Mouse (Mus musculus) right cerebral cortex, postnatal 10 days (tissue): ENCODE data around the gene Nfya.

ENCODE experiments used
- DNase-seq, 2 experiments: peaks; one replicate each; pipeline ENCODE4 v3.0.0; 2021; ENCODE audit warnings: low spot score in 2 of 2

Nfya gene

DNA sequence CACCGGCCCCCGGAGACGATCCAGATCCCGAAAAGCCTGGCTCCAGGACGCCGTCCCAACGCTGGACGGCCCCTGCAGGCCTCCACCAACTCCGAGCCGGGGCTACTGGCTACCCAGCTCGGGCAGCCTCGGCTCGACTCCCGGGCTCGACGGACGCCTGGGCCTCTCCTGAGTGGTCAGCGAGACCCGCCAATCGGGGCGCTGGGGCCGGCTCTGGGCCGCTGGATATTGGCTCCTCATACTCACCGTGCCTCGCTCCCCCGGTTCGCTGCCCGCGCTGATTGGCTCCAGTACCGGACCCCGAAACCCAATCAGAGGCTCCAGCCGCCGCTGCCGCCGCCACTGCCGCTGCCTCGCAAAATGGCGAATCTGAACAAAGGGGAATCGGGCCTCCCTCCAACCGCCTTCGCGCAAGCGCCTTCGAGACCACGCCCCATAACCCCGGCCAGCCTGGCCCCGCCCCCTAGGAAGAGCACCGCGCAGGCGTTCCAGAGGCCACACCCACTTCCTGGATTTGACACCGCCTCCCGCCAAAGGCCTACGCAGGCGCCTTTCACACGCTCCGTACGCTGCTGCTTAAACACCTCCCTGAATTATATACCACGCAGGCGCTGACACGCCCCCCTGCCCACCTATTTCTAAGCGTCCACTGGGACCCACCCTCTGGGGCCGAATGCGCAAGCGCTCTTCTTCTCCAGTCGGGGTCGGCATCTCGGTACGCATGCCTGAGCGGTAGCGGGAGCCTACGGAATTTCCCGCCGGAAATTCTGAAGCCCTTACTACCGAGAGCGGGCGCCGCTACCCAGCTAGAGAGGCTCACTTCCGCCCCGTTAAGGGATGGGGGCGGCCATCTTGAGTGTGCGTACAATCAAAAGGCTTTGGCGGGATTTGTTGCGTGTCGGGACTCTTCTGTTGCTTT is at the start of gene Nfya, which contains the start of gene Oard1:
Gene Nfya (minus strand): TSS at position 527 of the 919 bp plus-strand sequence.
Gene Oard1 (plus strand): TSS at position 635 of the 919 bp plus-strand sequence.
- peak; percentile 100 for DNase-seq

DNA sequence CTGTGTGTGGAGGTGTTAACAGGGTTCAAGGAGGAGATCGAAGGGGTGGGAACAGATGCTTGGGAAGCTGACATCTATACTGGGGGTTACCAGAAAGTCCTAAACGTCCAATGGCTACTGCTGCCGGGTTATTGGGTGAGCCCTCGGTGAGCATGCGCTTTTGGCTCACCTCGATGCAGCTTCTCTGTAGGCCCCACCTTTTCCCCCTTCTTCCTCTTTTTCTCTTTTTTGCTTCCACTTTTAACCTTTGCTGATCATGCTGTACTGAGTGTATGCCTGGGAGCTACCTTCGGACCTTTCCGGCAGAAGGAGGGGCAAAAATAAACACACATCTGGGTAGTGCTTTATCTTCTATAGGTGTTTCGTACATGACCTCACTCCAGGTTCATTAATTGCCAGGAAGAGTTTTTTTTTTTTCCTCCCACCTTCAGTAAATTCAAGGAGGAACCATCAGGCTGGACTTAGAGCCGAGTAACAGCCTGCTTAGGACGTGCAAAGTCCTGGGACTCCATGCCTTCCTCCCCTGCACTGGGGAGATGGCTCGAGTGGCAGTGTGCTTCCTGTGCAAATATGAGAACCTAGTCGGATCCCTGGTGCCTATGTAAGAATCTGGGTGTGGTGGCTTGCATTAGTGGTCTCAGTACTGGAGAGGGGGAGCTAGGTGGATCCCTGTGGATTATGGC is 48.4 kb upstream of the Nfya start:
- no peak for DNase-seq

DNA sequence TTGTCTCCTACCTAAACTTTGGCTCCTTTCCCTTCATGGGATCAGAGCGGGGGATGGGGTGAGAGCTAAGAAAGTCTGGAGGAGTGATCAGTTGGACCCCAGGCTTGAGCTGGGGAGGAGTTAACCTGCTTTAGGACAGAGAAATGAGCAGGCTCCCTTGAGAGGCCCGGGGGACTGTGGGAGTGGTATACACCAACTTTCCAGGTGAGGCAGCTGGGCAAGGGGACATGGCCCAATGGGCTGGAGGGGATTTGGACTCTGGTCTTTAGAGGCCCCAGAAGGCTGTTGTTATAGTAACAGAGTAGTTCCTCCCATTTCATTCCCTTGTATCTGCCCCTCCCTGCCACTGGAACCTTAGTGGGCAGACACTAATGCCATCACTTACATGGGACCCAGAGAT is 46.2 kb upstream of the Nfya start:
- no peak for DNase-seq

DNA sequence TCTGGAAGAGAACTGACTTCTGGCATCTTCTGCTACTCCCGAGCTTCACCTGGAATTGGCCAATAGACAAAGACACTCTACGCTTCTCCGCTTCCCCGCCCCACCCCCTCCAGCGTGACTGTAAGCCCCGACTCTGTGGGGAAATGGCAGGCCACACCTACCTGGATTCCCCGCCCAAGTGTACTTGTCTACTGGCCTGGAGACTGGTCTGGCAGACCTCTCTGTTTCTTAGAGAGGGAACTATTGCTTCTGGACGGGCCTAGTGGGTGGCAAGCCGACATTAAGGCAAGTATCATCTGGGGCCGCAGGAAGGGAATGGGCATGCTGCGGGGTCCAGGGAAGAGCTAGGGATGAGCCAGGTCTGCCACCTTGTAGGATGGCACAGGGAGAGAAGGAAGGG is 45.0 kb upstream of the Nfya start, which contains the start of gene Unc5cl:
Gene Unc5cl (plus strand): TSS at position 214 of the 400 bp plus-strand sequence.
- no peak for DNase-seq

DNA sequence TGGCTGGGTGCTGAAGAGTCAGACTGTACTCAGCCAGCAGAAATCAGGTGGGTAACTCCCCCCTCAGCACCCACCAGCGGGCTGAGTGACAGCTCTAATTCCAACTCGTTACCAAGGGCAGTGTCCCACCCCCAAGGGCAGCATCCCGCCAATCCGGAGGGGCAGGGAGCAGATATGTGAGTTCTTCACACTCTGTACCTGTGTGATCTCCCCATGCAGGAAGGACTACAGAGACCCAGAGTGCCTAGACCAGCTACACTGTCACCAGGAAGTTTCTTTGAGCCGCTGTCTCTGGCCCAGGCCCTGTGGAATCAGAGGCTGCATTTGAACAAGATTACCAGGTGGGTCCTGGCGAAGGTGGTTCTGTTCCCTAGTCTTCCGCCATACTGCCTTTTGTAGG is 44.5 kb upstream of the Nfya start:
- DNase-seq, result no peak

DNA sequence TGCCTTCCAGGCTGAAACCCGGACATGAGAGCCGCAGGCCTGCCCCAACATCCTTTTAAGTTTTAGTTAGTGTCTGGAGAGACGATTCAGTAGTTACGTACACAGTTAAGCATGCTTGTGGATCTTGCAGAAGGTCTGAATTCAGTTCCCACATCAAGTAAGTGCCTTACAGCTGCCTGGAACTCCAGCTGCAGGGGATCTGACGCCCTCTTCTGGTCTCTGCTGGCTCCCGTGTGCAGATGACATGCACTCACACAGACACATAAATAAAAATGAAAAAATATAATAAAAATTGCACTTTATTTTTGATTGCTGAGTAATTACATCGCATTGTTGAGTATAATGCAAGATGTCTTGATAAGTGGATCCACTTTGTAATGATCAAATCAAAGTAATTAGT is 43.8 kb upstream of the Nfya start:
- DNase-seq, result no peak

DNA sequence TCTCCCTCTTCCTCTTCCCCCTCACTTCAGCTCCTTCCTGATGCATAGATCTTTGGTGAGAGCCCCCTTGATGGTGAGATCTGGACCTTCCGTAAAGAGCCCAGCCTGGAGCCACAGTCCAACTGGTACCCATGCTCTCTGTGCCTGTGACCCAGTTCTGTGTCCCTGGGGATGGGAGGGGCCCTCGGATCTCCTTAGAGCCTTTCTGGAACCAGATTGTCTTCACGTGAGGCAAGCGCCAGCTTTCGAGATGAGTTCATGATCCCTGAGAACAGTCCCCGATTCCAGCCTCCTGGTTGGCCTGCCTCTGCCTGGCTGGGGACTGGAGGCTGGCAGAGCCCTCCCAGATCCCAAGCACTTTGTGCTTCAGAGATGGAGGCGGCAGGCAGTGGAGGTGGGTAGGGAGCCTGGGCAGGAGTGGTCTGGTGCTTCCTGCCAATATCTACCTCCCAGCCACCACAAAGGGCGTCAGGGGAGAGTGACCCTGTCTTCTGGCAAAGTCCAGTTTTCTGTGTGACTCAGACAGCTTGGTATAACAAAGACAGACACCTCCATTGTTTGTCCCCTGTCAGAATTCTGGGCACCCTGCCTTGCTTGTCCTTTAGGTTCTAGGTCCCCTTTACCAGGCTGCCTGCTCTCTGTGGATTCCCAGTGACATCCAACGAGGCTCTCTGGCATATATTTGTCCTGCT is 42.2 kb upstream of the Nfya start:
- DNase-seq, result no peak

DNA sequence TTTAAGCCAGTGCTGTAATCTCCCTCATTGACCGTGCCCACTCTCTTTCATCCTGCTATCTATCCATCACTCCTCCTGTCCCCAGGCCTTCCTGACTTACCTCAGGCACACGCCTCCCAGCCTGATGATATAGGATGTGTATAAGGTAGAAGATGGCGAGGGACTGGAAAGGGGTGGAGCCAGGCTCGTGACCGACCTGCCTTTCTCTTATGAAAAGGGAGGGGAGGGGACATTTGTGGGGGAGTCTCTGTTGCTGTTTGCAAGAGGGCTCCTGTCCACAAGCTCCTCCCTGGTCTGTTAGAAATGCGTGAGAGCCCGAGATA is 41.6 kb upstream of the Nfya start, which contains the start of gene Tspo2:
Gene Tspo2 (minus strand): TSS at position 170 of the 323 bp plus-strand sequence.
- no peak for DNase-seq

DNA sequence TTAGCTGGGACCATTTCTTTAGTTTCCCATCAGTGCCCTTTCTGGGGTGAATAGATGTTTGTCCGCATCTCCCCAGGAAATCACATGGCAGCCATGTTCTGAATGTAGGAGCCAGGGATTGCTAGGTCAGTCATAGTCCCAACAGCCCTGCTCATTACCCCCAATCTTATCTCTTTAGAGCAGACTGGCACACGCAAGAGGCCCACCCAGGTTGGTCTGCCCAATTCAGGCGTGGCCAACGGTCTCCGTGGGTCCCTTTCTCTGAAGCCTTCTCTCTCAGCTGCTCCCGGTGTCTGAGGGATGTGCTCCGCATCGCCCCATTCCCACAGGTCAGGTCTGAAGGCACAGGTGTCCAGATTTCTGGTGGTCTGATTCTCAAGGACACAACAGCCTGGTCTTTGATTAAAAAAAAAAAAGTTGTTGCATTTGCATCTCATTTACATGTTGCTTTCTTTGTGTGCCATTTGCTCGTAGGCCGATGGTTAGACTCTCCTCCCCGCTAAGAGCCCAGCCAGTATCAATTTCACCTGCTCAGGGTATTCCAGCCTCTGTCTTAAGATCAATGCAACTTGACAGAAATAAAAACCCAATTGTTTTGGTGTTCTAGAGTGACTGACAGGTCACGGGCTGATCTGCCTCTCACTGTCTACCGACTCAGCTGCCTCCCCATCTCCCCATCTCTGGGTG is 41.1 kb upstream of the Nfya start:
- DNase-seq, result no peak

DNA sequence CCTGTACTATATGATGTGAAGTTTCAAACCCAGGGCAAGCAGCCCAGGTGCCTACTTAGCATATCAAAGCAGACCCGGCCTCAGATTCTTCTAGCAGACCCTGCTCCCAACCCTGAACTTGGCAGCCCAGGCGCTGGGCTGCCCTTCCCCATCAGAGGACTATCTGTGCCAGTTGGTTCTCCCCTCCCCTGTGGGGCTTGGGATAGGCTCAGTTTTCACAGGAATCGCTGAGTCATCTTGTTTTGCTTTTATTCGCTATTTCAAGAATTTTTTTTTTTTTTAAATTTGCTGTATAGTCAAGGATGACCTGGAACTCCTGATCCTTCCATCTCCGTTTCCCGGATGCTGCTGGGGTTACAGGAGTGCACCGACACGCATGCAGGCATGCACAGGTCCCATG is 38.0 kb upstream of the Nfya start:
- no peak for DNase-seq

DNA sequence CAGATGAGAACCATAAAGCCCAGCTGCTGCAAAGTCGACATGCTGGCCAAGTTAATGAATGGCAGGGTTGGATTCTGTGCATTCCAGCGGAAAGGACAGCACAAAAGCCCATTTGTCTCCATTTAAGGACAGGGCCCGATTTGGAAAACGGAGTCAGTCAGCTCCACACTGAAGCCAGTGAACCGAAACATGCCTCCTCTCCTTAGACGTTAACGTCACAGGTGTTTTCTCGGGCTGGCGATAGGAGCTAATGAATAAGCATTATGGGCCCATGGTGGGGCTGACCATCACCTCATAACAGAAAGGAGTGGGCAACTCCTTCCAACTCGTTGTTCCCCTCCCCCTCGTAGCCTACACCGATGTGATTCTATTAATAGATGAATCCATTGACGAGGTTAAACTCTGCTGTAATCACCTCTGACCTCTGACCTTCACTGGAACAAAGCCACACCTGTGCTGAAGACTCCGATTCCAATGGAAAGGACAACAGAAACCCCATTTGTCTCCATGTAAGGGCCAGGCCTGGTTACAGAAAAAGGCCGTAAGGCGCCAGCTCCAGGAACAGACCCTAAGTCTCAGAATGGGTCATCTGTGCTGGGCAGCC is 33.9 kb upstream of the Nfya start:
- no peak for DNase-seq

DNA sequence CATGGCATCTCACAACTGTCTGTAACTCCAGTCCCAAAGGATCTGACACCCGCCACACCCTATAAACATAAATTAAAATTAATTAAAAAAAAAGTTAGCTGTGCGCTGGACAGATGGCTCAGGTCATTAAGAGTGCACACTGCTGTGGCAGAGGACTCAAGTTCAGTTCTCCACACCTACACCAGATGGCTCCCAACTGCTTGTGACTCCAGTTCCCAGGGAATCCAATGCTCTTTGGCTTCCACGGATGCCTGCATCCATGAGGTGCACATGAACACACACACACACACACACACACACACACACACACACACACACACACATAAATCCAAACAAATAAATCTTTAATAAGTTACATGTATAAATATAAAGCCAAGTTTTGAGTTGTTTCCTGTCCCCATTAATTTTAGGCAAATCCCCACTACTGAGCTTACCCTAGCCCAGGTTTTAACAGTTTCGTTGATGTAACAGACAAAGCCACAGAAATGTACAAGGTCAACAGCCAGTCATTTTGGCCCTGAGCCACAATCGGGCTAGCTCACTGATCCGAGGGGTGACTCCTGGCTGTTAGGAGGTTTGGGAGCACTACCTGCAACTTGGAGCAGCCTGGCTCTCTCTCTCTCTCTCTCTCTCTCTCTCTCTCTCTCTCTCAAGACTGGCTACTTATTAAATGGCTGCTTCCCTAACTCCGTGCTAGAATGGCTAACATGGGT is 33.2 kb upstream of the Nfya start:
- no peak for DNase-seq

DNA sequence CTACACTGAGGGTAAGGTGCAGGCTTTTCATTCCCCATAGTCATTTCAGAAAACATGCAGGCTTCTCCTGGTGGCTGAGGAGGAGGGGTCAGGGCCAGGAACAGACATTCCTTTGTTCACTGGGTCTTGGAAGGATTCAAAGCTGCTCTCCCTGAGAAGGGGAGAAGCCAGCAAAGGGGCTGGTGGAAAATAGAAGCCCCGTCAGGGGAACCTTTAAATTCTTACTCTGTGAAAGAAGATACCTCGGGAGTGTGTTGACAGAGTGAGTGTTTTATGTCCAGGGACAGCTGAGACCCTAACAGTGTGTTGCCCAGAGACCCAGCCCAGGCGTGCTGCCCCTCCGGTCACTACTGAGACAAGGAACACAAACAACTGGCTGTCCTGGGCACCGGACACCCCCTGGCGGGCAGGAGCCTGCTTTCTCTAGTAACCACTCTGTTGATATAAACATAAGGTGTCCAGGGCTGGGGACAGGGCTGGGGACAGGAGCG is 27.8 kb upstream of the Nfya start:
- DNase-seq, result no peak

DNA sequence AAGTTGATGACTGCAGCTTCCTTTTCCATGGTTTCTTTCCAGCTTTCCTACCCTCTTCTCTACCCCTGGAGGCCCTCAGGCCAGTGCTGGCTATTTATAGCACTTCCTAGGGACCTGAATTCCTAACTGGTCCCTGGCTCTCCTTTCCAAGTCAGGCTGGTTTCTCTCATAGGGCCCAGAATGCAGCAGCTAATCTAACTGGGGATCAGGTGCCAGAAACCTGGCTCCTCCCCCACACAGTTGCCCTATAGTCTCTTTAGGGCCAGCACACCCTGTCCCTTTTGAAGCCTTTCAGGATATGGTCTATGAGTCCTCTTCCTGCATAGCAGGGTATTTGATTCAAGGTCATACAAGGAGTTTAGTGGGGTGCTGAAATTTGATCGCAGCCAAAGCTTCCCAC is 26.8 kb upstream of the Nfya start:
- DNase-seq, result no peak

DNA sequence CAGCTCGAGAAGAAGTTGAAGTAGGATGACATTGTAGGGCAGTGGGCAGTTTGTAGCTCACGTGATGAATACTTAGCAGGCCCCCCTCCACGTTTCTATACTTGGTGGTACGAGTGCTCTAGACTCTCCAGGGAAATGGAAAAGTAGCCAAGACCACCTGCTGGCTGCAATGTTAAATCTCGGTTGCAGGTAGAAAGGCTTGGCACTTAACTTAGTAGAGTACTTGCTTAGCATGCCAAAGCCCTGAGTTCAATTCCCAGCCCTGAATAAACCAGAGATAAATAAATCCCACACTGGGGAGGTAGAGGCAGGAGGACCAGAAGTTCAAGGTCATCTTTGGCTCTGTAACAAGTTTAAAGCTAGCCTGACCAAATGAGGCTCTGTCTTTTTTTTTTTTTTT is 24.8 kb upstream of the Nfya start:
- no peak for DNase-seq

DNA sequence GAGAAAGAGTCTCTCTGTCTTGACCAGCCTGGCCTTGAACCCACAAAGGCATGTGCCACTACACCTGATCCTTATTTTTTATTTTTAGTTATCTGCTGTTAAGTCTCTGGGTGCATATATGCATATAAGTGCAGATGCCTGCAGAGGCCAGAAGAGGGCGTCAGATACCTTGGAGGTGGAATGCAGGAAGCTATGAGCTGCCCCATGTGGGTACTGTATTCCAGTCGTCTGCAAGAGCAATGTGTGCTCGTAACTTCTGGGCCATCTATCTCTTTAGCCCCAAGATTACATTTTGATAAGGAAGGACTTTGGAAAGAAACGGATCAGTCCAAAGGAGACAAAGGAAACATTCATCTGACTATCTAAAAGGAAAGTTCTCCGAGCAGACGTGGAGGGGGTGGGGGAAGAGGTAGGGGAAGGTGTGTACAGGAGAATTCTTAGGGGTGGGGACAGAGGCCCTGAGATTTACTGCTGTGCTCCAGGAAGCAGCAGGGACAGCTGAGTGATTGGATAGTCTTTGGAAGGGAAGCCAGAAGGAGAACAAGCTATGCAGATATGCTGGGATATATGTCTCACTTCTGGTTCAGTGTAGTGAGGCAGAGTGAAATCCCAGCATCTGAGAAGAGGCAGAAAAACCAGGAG is 24.1 kb upstream of the Nfya start:
- no peak for DNase-seq

DNA sequence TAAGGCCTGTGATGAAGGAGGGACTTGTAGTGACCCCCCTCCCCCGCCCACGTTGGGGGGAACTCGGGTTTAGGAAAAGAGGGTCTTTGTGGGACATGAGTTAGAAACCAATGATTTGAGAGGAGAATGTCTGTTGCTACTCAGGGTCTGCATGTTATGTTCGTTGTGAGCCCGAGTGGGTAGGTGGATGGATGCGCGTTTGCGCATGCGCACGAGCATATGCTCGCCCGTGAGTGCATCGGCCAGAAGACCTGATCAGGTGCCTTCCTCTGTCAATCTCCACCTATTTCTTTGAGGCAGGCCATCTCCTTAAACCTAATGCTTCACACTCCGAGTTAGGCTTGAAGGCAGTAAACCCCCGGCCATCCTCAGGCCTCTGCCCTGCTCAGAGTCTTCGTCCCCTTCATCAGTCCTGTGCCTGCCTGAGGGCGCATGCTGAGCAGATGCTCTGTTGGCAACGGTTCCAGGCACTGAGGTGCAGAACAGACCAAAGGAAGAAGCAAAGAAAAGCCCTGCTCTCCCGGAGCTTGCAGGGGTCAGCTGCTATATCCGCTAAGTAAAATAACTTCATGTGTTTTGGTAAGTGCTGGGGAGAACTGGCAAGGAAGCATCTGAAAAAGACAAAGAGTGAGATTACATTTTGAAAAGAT is 23.4 kb upstream of the Nfya start:
- no peak for DNase-seq

DNA sequence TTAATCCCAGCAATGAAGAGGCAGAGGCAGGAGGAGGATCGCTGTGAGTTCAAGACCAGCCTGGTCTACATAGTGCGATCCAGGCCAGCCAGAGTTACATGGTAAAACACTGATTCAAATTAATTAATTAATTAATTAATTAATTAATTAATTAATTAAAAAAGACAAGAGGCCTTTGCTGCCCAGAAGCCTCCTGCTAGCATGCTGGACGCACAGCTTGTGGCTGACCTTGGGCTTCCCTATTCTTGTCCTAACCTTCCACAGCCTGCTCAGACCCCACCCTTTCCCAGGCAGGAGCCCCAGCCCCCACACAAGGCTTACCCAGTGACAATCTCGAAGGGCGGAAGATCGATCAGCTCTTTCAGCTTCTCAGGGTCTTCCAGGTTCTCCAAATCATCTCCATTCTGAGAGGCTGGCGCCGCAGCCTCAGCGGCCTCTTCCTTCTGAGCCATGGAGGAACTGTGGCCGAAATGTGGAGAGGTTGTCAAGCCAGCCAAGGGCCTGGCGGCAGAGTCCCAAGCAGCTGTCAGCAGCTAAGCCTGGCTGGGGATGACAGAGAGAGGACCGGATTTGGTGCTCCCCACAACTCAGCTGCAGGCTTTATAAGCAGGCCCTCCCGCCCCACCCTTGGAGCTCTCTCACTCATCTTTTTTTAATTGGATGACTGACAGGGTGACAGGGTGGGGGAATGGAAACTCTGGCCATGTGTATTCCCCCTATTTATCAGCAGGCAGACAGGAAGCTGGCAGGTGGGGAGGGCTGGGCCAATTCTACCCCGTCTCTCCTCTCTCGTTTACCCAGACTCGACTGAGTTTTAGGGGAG is 22.7 kb upstream of the Nfya start, which contains the start of gene Apobec2:
Gene Apobec2 (minus strand): TSS at position 773 of the 823 bp plus-strand sequence.
- DNase-seq, result no peak

DNA sequence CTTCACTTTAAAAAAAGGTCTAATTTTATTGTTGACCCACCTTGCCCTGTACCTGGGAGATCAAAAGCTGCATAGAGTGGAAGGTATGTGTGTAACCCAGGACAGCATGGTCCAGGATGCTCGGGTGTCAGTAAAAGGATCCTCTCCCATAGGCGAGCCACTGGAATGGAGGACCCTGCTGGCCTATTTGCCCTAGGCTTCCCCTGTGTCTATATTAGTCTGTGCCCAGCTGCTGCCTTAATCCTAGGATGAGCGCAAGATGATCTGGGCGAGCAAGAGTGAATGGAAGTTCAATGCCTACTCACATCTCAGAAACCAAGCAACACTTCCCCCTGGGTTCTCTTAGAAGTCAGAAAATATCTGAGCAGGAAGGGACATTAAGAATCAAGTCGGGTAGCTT is 21.3 kb upstream of the Nfya start:
- DNase-seq, result no peak
